Mouse (Mus musculus): Measurements from ENCODE around the gene Prg4.

DNA sequence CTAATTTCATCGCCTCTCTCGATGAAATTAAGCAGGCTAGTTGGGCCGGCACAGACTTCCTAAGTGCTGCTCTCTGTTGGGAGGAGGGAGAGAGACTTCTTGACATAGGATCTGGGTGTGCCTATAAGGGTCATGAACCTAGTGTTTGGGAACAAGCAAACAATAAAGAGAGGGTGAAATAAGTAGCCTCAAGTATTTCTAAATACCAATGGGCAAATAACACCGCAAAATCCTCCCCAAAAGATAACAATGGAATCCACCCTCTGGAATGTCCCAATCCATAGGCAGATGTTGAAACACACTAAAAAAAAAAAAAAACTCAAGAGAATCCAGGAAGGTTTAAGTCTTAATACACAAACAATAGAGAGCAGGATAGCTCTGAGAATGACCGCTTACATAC, 2.9 kb downstream of the Prg4 start:
- TF ChIP-seq CTCF (IDR thresholded peaks at IDR 0.05) (no peak), POLR2A (IDR thresholded peaks at IDR 0.05; ENCODE audit: insufficient read depth, low read depth, low read length) (no peak), EP300 (IDR thresholded peaks at IDR 0.05; ENCODE audit: insufficient read depth, low read depth, low read length) (no peak)

All from heart, adult 2 months (tissue).